Mouse (Mus musculus) liver, embryonic 12.5 days (tissue): ENCODE measurements at regions not wholly inside any gene's neighbourhood (a gene's known extent, or its start where the extent isn't known, plus 50 kb on each side); places are given as distances from the start of the nearest gene placed in this dataset.

ENCODE experiments used
- ATAC-seq: fragments of 200-750 bp; cut with Nextera tagmentation; 2 replicates; pipeline ENCODE4 v1.8.0; 2017; ENCODE audit warnings: moderate number of reproducible peaks, mild to moderate bottlenecking, moderate library complexity
- H3K27ac ChIP-seq: fragments of 300-500 bp; sonication (generic); 2 replicates; pipeline ENCODE4 v1.5.1; 2016; ENCODE audit warnings: mild to moderate bottlenecking
- H3K27me3 ChIP-seq: fragments of 300-500 bp; sonication (generic); replicated peaks from 2 replicates; pipeline ENCODE4 v1.6.1; 2016; ENCODE audit warnings: mild to moderate bottlenecking, moderate library complexity
- H3K36me3 ChIP-seq: fragments of 300-500 bp; sonication (generic); 2 replicates; pipeline ENCODE4 v1.6.1; 2016; ENCODE audit warnings: mild to moderate bottlenecking, moderate library complexity
- H3K4me1 ChIP-seq: fragments of 300-500 bp; sonication (generic); 2 replicates; pipeline ENCODE4 v1.6.1; 2016
- H3K4me2 ChIP-seq: fragments of 300-500 bp; sonication (generic); 2 replicates; pipeline ENCODE4 v1.6.1; 2016; ENCODE audit warnings: mild to moderate bottlenecking, moderate library complexity
- H3K4me3 ChIP-seq: fragments of 300-500 bp; sonication (generic); 2 replicates; pipeline ENCODE4 v1.5.1; 2016; ENCODE audit warnings: mild to moderate bottlenecking, moderate library complexity
- H3K9ac ChIP-seq: fragments of 300-500 bp; sonication (generic); 2 replicates; pipeline ENCODE4 v1.6.1; 2016; ENCODE audit warnings: mild to moderate bottlenecking, moderate library complexity
- H3K9me3 ChIP-seq: fragments of 300-500 bp; sonication (generic); replicated peaks from 2 replicates; pipeline ENCODE4 v1.6.1; 2016; ENCODE audit warnings: mild to moderate bottlenecking, moderate library complexity
- WGBS: fragments of 180-500 bp; shearing (Covaris S2); methylation state at CpG from one replicate; pipeline ENCODE4 v1.1.7; 2016; ENCODE audit not compliant: insufficient replicate concordance; 5-methylcytosine and 5-hydroxymethylcytosine counted together

DNA sequence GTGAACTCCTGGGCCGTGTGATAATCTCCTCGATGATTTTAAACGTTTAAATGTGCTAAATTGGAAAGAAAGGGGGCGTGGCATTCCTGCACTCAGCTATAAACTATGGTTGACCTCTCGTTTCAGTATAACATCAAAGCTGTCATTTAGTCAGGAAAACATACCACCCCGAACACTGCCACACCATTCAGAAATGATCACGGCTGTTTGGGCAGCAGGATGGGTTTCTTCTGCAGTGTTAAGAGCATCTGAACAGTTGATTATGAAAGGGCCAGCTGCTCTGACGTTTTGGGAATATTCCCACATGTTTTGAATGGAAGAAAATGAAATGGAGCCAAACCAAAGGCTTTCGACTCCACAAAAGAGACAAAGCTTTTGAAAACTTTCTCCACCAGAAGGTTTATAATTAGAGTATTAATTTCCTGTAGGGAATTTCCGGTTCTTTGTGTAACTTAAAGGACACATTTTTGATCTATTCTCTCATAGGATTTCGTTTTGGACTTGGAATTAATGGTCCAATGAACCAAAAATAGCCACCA lies 85.5 kb upstream of the Arhgap24 start:
- Histone ChIP-seq H3K4me1 (no peaks in the 10 kb centered on the region), H3K4me3 (no peak overlapping the region), H3K27ac (no peak overlapping the region), H3K4me2 (no peak overlapping the region), H3K9me3 (no peaks in the 10 kb centered on the region), H3K36me3 (no peaks in the 10 kb centered on the region), H3K9ac (no peak overlapping the region), H3K27me3 (no peaks in the 10 kb centered on the region)
- WGBS = 52% methylated on average over 11 of the region's 11 CpGs
- no peak for ATAC-seq

- Histone ChIP-seq H3K4me3 (no peak overlapping the region), H3K27me3 (no peaks in the 10 kb centered on the region), H3K9ac (no peak overlapping the region), H3K4me1 (no peaks in the 10 kb centered on the region), H3K36me3 (no peaks in the 10 kb centered on the region), H3K4me2 (no peak overlapping the region), H3K9me3 (no peaks in the 10 kb centered on the region), H3K27ac (no peak overlapping the region)
- 62% methylated on average over 4 of the region's 4 CpGs for WGBS
- no peak for ATAC-seq
These were observed 82.2 kb upstream of the Arhgap24 start for GRCm38 (mm10) chr5:102399006-102399405.

- no peaks in the 10 kb centered on the region for H3K36me3 ChIP-seq
- H3K4me2 ChIP-seq = no peak overlapping the region
- ATAC-seq = no peak
- WGBS = 70% methylated on average over 5 of the region's 5 CpGs
- no peaks in the 10 kb centered on the region for H3K9me3 ChIP-seq
- H3K9ac ChIP-seq = no peak overlapping the region
- H3K4me3 ChIP-seq = no peak overlapping the region
- no peak overlapping the region for H3K27ac ChIP-seq
- no peaks in the 10 kb centered on the region for H3K27me3 ChIP-seq
- no peaks in the 10 kb centered on the region for H3K4me1 ChIP-seq
These were observed 63.5 kb upstream of the Arhgap24 start for GRCm38 (mm10) chr5:102417642-102418041.

GRCm38 (mm10) chr5:102419089-102419488 lies 62.1 kb upstream of the Arhgap24 start:
- Histone ChIP-seq H3K4me3 (no peak overlapping the region), H3K9ac (no peak overlapping the region), H3K27me3 (no peaks in the 10 kb centered on the region), H3K36me3 (no peaks in the 10 kb centered on the region), H3K9me3 (no peaks in the 10 kb centered on the region), H3K4me1 (no peaks in the 10 kb centered on the region), H3K27ac (no peak overlapping the region), H3K4me2 (no peak overlapping the region)
- ATAC-seq = no peak
- WGBS = 19% methylated on average over 1 of the region's 1 CpGs

DNA sequence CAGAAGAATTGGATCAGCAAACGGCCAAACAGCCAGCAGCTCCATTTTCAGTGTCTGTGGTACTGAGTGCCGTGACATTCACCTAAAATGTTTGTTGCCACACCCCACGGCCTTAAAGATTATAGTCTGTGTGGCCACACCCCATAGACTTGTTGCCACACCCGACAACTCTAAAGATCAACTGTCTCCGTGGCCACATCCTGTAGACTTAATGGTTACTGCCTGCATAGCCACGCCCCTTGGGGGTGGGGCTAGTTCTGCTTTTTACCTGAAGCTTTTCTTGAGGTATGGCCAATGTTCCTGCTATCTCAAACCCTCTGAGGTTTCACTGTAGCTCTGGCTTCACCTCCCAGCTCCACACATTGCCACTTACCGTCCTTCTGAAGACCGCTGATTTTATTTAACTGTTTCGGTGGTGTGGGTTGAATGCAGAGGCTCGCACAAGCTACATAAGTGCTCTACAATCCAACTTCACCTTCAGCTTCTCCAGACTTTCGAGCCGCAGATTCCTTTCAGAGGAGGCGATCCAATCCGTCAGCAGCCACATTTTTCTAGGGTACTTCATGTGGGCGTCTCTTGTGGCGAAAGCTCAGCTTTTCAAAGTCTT lies 56.5 kb upstream of the Arhgap24 start:
- Histone ChIP-seq H3K9me3 (no peaks in the 10 kb centered on the region), H3K4me3 (no peak overlapping the region), H3K4me2 (no peak overlapping the region), H3K27me3 (no peaks in the 10 kb centered on the region), H3K36me3 (no peaks in the 10 kb centered on the region), H3K9ac (no peak overlapping the region), H3K27ac (no peak overlapping the region), H3K4me1 (no peaks in the 10 kb centered on the region)
- no peak for ATAC-seq
- 70% methylated on average over 16 of the region's 16 CpGs for WGBS

DNA sequence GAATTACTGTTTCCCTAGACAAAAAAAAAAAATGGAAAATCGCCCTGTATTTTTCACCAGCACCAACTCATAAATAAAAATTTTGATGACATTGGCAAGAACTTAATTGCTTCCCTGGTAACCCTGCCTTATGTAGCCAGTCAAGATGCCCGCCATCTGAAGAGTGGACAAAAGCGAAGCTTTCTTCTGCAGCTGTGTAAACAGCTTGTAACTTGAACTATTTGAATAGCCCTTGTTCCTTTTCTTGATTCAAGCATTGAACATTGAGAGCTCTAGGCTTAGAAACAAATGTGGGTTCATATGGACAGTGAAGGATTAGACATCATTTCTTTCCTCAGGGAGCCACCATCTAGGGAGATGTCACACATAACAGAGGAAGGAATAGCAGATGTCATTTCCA lies 52.9 kb upstream of the Arhgap24 start:
- Histone ChIP-seq H3K27me3 (no peaks in the 10 kb centered on the region), H3K36me3 (no peaks in the 10 kb centered on the region), H3K4me3 (no peak overlapping the region), H3K4me1 (no peaks in the 10 kb centered on the region), H3K4me2 (no peak overlapping the region), H3K27ac (no peak overlapping the region), H3K9me3 (no peaks in the 10 kb centered on the region), H3K9ac (no peak overlapping the region)
- 66% methylated on average over 3 of the region's 3 CpGs for WGBS
- ATAC-seq = no peak
